Mouse (Mus musculus) induced T-regulatory cell, adult 2 months (primary cell): ENCODE data around the gene Ccdc12.
A peak's percentile ranks its signal among the peaks of the same experiment; 100 is the strongest.

ENCODE experiments used
- DNase-seq: peaks from one replicate; pipeline ENCODE4 v3.0.0-alpha.2; 2012; ENCODE audit warnings: low read depth

The Ccdc12 gene

DNA sequence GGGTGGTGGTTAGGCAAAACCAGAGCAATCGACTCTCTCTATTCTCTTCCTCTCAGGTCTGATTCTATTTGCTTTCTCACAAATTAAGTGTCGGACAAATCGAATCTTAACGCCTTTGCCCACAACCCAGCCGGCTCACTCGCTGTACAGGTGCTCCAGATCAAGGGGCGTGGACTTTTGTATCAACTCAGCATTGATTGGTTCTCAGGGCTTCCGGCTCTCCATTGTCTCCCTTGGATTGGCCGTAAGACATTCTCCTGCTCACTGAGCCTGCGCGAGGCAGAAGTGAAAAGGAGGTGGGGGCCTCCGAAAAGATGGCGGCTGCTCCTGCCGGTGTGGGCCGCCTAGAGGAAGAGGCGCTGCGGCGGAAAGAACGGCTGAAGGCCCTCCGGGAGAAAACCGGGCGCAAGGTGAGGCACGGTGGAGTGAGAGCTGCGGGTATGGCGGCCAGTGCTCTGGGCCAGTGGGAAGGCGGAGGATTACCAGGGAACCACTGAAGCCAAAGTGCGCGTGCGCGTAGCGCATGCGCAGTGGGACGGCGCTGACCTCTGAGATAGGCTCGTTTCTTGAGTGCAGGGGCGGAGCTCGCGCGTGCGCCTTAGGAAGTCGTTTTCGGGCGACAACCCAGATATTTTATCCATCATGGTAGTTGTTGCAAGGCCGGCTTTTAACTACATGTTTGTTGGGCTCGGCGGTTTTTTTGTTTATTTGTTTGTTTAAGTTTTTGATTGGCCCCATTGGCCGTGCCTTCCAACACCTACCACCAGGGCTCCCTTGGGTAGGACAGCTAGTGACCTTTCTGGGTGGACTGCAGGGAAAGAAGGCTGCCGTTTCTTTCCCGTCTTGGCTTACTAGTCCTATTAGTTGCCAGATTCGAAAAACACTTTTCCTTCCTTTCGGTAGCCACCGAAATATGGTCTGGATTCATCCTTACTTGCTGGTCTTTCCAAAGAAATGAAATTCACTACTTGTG lies at the start of gene Ccdc12:
TSS of gene Ccdc12 (plus strand) at position 255 of the 973 bp plus-strand sequence.
- DNase-seq = peak; percentile 99

DNA sequence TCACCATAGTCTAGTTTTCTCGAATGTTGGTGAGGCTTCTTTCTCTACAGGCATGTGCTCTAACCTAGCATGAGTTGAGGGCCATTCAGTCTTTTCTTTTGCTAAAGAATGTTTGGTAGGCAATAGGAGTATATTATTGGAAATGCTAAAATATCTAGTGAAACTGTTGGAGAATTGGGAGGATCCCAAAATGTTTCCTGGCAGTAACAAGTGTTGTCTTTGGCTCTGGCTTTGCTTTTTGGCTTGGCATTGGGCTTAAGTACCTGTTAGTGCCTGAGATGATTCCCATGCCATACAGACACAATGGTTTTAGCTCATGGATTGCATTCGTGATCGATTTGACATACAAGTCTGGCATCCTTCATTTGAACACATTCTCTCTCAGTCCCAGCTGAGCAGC lies 44.8 kb upstream of the Ccdc12 start:
- no peak for DNase-seq

DNA sequence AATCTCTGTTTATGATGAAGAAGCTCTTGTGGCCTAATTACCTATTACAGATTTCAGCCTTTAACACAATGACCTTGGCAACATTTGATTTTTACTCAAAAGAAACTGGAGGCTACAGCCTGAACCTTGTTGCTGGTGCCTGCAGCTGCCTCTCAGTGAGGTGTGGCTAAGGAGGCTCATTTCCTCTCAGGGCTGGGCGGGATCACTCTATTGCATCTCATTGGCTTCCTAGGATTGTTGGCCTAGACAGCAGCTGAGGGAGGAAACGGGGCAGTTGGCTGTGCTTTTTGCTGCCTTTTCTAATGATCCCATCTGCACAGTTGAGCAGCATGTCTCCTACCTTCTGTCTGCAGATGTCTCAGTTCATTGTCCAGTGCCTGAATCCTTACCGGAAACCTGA lies 39.2 kb upstream of the Ccdc12 start:
- DNase-seq = no peak

DNA sequence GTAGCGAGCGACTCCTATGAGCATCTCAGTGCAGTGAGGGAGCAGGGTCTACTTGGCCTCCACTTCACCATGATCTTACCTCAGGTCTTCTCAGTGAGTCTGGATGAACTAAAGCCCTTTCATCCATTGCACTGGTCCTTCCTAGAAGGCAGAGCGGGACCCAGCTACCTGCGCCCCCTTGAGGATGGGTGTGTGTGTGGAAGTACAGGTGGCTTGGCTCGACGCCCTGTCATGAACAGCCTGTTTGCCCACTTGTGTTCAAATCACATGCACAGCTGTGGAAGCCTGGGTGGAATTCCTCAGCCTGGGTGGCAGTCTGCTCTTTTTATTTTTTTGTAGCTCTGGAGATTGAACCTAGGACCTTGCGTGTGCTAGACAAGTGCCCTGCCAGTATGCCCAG lies 36.1 kb upstream of the Ccdc12 start:
- DNase-seq = peak; percentile 39

DNA sequence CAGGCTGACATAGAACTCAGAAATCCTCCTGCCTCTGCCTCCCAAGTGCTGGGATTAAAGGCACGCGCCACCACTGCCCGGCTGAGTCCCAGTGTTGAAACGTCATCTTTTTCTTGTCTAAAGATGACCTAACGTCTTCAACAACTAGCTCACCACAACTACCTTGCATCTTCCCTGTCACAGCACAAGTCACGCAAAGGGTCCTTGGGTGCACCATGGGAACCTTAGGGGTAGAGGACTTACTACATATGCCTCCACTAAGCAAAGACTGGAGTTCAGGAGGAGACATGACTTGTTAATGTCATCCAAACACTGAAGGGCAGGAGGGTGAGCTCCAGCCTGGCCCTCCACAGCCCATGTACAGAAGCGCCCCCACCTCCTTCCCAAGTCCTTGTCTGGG lies 35.6 kb upstream of the Ccdc12 start:
- no peak for DNase-seq

DNA sequence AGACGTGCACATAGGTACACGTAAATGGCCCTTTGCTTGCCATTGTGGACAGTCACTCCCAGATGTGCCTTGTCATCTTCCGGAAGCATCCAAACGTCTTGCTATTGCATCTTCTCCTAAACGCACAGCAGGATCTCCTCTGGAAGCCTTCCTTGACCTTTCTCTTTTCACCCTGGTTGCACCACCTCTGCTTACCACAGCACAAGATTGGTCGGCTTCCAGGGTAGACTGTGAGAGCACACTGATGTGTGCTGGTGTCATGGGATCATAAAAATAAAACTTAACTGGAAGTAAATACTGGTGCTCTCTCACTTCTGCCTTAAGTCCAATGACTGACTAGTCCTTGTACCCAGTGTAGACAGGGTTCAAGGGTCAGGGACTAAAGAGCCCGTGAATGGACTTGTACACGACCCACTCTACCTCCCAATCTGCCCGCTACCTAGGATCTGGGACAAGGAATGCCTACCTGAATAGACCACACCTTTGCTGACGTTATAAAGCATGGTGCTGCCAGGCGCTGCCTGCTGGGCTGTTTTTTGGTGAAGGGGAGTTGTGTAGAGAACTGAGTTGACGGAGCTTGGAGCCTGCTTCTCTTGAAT lies 33.6 kb upstream of the Ccdc12 start:
- DNase-seq = no peak

DNA sequence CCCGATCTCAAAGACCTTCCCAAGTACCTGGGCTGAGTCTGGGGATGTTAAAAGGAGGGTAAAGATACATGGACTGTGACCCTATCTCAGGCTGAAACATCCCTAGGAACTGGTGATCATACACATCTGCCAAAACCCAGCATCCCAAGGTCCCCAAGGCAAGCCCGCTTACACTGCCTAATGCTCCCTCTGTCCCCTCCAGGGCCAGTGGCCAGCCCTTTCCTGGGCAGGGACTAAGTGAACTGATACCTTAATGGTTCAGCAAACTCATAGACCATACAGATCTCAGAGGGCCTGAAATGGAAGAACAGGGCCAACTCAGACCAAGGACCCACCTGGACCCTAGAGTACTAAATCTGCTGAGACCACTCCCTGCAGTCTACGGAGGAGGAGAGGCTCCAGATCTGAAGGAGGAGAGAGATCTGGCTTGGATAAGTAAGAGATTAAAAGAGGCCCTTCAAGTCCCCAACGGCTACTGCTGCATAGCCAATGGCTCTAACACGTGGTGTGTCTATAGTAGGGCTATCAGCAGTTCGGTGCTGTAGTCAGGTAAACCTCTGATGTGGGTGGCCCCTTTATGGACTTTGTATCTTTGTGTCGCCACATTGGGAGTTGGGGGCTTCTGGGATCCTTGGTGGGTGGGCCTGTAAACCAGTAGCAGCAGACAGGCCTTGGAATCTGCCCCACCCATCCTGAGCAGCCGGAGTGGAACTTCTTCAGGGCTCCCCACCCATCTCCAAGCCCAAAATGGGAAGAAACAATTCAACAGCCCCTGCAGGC lies 32.7 kb upstream of the Ccdc12 start:
- DNase-seq = no peak

DNA sequence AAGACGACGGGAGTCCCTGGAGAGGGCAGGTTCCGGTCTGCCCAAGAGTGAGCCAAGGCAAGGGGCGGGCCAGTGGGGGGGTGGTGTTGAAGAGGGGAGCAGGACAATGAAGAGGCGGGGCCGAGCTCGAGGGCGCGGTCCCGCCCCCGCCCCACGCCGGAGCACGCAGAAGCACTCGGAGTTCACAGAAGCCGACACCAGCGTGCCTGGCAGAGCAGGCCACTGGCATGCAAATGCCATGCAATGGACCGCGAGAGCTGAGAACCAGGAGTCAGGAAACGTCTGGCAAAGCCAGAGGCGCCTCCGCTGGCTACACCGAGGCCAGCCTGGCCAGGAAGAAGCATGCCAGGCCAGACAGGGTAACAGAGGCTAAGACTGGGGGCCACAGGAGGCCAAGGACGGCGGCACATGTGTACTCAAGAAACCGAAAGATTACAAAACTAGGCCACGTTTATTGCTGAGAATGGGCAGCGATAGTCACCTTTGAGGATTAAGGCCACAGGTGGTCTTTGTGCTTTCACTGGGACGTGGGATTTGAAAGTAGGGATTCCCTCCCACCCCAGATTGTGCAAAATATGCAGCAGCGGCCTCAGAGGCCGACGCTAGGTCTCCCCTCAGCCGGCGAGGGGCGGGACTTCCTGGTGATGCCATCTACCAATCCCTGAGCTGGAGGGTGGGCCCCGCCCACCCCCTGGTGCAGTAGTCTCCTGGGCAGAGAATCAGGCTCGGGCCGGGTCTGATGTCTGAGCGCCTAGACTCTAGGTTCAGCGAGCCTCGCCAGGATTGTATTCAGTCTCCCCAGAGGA lies 31.7 kb upstream of the Ccdc12 start, which contains the start of gene Nradd:
TSS of gene Nradd (minus strand) at position 92 of the 806 bp plus-strand sequence.
- peak; percentile 36 for DNase-seq

DNA sequence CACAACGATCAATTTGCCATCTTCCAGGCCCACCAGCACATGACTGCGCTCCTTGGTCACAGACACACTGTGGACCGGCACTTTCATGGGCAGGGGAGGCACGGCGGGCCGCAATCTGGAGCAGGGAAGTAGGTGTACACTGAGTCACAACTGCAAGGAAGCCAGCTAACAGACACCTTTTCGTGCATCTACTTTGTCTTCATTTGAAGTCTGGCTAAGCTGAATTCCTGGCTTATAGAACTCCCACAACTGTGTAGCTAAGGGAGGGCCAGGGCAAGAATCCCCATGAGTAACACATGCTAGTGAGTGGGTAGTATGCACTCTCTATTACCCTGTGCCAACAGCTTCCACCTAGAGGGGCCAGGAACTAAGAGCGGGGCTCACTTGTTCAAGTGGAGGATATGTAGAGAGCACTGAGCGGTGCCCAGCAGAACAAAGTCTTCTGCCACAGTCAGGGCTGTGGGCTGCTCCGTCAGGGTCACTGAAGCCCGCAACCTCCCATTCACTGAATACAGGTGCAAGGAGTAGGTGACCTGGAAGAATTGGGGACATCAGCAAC lies 30.9 kb upstream of the Ccdc12 start:
- no peak for DNase-seq

DNA sequence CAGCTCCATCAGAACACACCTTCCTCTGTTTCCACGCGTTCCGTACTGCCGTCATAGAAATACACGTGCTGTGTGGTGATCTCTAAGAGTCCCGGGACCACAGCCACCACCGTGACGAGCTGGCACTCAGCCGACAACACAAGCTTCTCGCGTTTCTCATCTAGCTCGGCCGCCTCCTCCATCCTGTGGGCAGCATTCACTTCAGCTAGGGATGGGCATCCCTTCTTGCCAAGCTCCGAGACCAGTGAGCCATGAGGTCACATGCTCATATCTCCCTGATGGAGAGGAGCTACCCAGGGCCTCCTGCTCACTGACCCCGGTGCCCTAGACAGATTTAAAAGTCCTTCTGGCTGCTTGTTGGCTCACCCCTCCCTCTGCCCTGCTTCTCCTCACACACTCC lies 26.1 kb upstream of the Ccdc12 start:
- no peak for DNase-seq

DNA sequence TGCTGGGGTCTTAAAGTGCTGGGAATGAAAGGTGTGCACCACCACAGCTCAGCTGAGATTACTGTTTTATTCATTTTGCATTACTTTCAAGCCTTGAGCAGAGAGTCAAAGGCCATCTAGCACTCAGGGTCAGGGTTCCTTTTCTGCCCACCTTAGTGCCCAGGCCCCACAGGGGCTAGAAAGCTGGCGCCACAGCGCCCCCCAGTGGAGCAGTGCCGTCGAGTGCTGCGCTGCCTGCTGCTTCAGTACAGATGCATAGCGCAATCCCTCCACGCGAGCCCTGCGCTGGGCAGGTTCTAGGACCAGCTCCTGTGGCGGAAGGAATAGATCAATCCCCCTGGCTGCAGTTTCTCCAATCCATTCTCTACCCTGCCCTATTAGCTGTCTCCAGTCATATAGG lies 25.1 kb upstream of the Ccdc12 start:
- peak; percentile 60 for DNase-seq

DNA sequence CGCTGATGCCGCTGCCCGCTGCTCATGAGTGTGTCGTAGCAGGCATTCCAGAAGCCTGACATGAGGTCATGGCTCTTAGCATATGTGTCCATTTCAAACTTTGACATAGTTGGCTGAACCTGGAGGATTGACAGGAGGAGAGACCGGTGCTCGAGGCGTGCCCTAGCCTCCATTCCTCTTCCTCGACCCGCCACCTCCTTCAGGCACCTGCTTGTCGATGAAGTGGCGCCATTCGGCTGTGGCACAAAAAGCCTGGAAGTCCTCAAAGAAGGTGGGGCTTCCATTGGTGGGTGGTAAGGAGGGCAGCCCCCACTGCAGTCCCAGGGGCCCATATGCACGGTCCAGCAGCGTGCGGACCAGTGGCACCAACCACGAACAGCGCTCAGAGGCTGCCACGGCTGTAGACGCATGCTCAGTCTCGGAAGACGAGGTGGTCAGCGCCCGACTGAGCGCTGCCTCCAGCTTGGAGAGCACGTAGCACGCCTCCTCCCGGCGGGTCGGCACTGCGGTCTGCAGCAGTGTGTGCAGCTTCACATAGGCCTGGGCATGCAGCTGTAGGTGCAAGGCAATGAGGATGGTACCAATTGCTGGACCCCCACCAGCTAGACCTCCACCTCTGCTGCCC lies 24.5 kb upstream of the Ccdc12 start:
- no peak for DNase-seq

DNA sequence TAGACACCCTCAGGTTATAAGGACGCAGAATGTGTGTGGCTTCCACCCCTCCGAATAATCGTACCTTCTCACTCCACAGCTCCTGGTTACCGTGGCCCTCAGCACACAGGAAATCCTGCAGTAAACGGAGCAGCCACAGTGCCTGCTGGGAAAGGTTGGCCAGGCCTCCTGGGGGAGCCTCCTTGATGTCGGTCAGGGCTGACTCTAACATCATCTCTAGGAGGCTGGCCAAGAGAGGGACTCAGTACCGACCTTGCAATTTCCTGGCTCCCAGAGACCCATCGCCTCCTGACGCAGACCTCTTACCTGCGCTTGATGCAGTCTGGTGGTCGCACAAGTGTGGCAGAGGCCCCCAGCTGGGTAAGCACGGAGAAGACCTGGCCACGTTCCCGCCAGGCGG lies 23.6 kb upstream of the Ccdc12 start:
- no peak for DNase-seq

DNA sequence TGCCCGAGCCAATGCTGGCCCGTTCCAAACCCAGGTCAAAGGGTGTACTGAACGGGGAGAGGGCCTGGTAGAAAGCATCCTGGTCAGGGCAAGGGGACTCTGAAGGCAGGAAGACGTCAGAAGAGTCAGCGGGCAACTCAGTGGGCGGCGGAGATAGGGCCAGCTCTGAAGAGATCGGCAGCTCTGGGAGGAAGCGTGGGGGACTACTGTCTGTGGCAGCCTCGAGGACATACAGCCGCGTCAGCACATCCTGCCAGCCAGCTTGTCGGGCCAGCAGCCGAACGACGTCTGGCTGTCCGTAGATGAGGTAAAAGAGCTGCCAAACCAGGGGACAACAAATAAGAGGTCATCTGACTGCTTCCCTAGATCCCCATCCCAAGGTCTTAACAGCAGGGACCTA lies 22.4 kb upstream of the Ccdc12 start:
- no peak for DNase-seq

DNA sequence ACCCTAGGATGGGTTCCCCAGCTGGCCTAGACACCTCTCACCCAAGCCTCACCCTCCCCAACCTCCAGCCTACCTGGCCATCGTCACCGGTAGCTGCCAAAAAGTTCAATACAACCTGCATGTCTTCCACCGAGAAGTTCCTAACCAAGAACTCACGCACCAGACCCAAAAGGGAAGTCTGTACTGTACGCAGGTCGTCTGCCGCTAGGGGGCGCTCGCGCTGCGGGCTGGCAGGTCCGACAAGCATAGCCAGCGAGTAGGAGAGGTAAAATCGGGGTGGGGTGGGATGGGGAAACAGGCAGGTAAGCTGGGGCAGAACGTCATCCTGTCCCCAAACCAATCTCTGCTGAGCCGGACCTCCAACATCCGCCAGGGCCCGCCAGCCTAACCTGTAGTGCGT lies 21.1 kb upstream of the Ccdc12 start:
- DNase-seq = peak; percentile 90

DNA sequence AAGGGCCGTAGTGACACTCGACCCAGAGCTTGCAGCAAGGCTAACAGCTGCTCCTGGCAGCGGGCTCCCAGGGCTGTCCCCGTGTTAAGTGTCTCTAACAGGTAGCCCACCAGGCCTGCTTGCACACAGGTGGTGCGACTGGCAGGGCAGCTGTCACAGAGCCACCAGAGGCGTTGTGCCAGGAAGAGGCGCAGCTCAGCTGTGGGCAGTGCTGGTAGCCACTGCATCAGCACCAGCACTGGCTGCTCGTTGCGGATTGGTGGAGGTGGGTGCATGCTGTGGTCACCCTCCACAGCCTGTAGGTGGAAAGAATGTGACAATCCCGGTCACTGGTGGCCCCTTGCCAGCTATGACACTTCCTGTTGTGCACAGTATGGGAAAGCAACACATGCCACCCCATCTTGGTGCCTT lies 17.7 kb upstream of the Ccdc12 start:
- no peak for DNase-seq

DNA sequence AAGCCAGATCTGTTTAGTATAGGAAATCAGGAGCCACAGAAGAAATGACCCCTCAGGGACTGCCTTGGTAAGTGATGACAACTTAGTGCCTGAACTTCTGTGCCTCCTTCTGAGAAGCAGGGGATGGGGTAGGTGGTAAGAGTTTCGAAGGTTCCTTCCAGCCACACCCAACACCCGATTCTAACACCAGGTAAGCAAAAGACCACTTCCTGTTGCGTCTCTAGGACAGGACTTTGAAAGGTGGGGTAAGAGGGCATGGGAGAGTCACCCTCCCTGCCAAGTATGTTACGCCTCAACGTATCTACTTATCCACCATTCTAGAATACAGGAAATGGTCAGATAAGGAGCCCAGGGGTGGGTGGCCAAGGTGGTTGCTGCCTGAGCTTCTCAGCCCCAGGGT lies 15.3 kb upstream of the Ccdc12 start:
- DNase-seq = peak; percentile 59

DNA sequence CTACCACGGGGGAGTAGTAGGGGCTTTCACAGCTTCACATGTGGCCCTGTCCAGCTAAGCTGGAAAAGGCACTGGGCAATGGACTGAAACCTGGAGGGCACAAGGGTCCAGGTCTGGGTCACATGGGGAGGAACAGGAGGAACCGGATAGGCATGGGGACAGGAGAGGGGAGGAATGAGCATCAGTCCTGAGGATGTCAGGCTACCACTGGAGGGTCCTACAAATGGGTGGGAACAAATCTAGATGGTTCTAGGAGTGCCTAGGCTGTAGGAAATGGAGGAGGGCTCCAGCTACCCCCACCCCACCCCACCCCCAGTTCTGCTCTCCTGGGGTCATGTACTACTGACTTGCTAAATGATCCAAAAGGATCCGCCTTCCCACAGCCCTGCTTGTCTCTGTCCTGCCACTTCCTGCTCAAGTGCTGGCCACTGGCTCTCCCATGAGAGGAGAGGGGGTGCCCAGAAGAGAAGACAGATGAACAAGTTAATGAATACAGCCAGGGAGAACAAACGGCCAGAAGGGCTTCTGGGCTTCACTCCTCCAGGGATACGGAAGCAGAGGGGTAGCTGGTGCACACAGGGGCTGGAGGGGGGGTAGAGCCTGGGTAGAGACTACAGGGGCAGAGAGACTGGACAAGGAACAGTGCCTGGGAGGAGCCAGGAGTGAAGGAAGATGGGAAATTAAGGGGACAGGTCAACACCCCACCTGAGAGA lies 13.3 kb upstream of the Ccdc12 start:
- DNase-seq = no peak

DNA sequence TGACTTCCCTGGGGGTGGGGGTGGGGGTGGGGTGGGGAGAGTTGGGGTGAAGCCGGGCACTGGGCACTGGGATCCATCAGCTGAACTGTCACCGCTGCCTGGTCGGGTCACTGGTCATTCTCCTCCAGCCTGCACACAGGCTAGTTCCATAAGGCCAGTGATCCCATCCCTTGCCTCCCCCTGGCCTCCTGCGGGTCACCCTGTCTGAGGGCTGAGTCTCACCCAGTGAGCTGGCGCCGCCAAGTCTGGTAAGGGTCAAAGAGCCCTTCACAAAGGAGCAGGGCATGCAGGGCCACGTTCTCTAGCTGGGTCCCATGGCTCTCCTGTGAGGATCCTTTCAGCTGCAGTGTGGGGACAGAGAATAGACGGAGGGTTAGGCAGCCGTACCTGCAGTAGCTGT lies 12.5 kb upstream of the Ccdc12 start:
- DNase-seq = no peak

DNA sequence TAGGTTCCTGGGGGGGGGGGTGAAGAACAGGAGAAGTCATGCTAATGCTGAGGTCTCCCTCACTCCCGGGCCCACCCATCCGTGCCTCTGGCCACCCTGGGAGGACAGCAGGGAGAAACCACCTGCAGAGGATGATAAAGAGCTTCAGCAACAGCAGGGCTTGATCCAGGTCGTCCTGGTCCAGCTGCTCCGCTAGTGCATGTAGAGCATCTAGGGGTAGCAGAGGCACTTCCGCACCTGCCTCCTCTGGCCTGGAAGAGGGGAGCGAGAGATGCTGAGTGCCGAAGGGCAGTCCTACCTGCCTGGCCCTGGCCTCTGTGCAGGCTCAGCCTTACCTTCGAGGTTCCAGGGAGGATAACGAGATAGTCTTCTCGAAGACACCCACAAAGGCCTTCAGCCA lies 12.0 kb upstream of the Ccdc12 start:
- no peak for DNase-seq
